Mouse (Mus musculus) midbrain, embryonic 14.5 days (tissue): ENCODE measurements around the gene Slc25a19. TPM values are rescaled to one million over a fixed set of nuclear protein-coding genes. Genes with fewer than 3 reads are reported as not detected.

Experiments
- ATAC-seq: fragments of 200-750 bp; cut with Nextera tagmentation; 2 replicates; pipeline ENCODE4 v1.8.0; 2017; ENCODE audit warnings: moderate number of reproducible peaks, moderate library complexity; ENCODE audit not compliant: low FRiP score, low TSS enrichment
- DNase-seq: peaks from one replicate; pipeline ENCODE4 v3.0.0-alpha.2; 2015
- H3K27ac ChIP-seq: fragments of 300-500 bp; sonication (generic); replicated peaks from 2 replicates; pipeline ENCODE4 v1.5.1; 2014; ENCODE audit warnings: mild to moderate bottlenecking, low read depth, low read length, moderate library complexity
- H3K27me3 ChIP-seq: fragments of 300-500 bp; sonication (generic); 2 replicates; pipeline ENCODE4 v1.6.1; 2014; ENCODE audit warnings: low read length, control low read depth, mixed read lengths; ENCODE audit not compliant: control insufficient read depth, insufficient read depth
- H3K36me3 ChIP-seq: fragments of 300-500 bp; sonication (generic); 2 replicates; pipeline ENCODE4 v1.6.1; 2014; ENCODE audit warnings: low read length, control low read depth; ENCODE audit not compliant: control insufficient read depth, insufficient read depth
- H3K4me1 ChIP-seq: fragments of 300-500 bp; sonication (generic); 2 replicates; pipeline ENCODE4 v1.6.1; 2014; ENCODE audit warnings: mild to moderate bottlenecking, antibody characterized with exemption, low read length, control low read depth; ENCODE audit not compliant: control insufficient read depth, insufficient read depth
- H3K4me2 ChIP-seq: fragments of 300-500 bp; sonication (generic); 2 replicates; pipeline ENCODE4 v1.6.1; 2014; ENCODE audit warnings: mild to moderate bottlenecking, low read length, moderate library complexity
- H3K4me3 ChIP-seq: fragments of 300-500 bp; sonication (generic); replicated peaks from 2 replicates; pipeline ENCODE4 v1.5.1; 2014; ENCODE audit warnings: low read depth, low read length
- H3K9ac ChIP-seq: fragments of 300-500 bp; sonication (generic); replicated peaks from 2 replicates; pipeline ENCODE4 v1.6.1; 2014; ENCODE audit warnings: mild to moderate bottlenecking, low read length, moderate library complexity
- H3K9me3 ChIP-seq: fragments of 300-500 bp; sonication (generic); 2 replicates; pipeline ENCODE4 v1.6.1; 2016; ENCODE audit warnings: low read length, control low read depth, mixed read lengths; ENCODE audit not compliant: control insufficient read depth
- WGBS: fragments of 180-500 bp; shearing (Covaris S2); extraction: QIAGEN DNeasy Blood & Tissue Kit; methylation state at CpG from one replicate; pipeline ENCODE4 v1.1.7; 2014; 5-methylcytosine and 5-hydroxymethylcytosine counted together
- polyA plus RNA-seq: library from polyadenylated mRNA; unstranded; fragments of >200 nt; fragmentation: Nextera tagmentation; extraction: Ambion mirVana; gene quantifications from 2 replicates; pipeline ENCODE4 v1.2.1, GENCODE M21; 2014

Gene Slc25a19
- polyA plus RNA-seq, 1 experiment from 2014 or later: 35.8 TPM

DNA sequence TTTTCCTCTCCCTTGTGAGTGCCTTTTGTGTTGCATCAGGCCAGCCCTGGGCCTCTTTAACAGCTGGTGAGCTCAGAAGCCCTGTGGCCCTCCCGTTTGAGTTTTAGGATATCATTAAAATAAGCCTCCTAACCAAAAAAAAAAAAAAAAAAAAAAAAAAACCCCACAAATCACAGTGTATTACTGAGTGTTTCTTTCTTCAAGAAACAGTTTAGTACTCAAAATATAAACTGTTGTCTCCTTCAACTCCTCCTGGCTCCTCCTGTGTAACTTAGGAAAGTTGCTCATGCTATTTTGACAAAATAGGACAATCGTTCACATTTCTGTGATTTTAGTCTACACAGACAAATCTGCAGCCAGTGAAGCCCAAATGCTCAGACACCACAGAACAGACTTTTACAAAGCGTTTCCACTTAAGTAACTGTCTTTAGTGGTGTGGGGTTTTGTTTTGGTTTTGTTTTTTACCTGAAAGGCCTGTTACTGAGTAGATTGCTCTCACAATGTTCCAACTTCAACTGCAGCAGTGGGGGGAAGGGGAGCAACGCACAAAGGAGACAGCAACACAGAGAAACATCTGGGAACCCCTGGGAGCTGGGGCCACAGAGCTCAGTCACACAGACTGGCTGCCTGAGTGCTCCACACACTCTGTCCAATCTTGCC is 35.7 kb upstream of the Slc25a19 start:
- H3K36me3 ChIP-seq: no peaks in the 10 kb centered on the region
- H3K27ac ChIP-seq: 0 out of 2 replicates have a peak overlapping the region, but pooled peaks have one; percentile 13
- H3K4me3 ChIP-seq: no peak overlapping the region
- no peaks in the 10 kb centered on the region for H3K4me1 ChIP-seq
- DNase-seq (no peak), ATAC-seq (no peak)
- H3K27me3 ChIP-seq: no peaks in the 10 kb centered on the region
- H3K9me3 ChIP-seq: no peaks in the 10 kb centered on the region
- 80% methylated on average over 4 of the region's 4 CpGs for WGBS
- H3K9ac ChIP-seq: no peak overlapping the region
- H3K4me2 ChIP-seq: no peak overlapping the region

DNA sequence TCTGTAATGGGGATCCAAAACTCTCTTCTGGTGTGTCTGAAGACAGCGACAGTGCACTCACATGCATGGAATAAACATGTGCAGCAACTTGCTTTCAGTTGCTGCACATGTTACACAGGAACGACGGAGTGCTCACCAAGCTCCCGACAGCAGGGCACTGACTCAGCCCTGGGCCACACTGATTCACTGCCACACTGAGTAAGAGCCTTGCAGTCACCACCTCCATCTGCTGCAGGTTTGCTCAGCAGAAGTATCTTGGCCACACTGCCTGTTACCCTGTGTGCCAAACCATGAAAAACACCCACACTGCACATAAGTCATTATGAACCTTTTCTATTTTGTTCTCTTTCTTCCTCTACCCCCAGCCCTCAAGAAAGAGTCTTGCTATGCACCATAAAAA is 32.3 kb upstream of the Slc25a19 start:
- no peak overlapping the region for H3K4me3 ChIP-seq
- H3K4me1 ChIP-seq: no peaks in the 10 kb centered on the region
- H3K27me3 ChIP-seq: no peaks in the 10 kb centered on the region
- H3K27ac ChIP-seq: no peak overlapping the region
- DNase-seq (no peak), ATAC-seq (no peak)
- peaks cover 3% of the 10 kb centered on the region; the same call in 1 of the 2 replicates for H3K36me3 ChIP-seq
- no peak overlapping the region for H3K9ac ChIP-seq
- no peaks in the 10 kb centered on the region for H3K9me3 ChIP-seq
- WGBS: 94% methylated on average over 4 of the region's 4 CpGs
- no peak overlapping the region for H3K4me2 ChIP-seq

DNA sequence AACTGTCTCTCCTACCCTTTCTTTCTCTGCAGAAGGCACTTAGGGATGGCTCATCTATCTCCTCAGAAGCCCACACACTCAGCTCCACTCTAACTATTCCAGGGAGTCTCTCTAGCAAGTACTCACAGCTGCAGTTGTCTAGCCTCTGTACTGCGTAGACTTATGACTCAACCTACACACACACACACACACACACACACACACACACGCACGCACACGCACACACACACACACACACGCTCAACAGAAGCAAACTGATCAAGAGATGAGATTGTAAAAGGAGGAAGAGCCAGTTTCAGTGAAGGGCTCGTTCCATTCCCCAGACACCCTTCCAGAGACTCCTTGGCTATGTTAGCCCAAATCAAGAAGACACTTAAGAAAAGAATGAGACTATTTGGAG is 30.4 kb upstream of the Slc25a19 start:
- Histone ChIP-seq H3K4me2 (no peak overlapping the region), H3K4me1 (no peaks in the 10 kb centered on the region), H3K27ac (no peak overlapping the region), H3K27me3 (no peaks in the 10 kb centered on the region), H3K36me3 (peaks cover 20% of the 10 kb centered on the region), H3K9me3 (no peaks in the 10 kb centered on the region), H3K4me3 (no peak overlapping the region), H3K9ac (no peak overlapping the region)
- no peak for ATAC-seq
- WGBS: 93% methylated on average over 6 of the region's 6 CpGs
- no peak for DNase-seq

DNA sequence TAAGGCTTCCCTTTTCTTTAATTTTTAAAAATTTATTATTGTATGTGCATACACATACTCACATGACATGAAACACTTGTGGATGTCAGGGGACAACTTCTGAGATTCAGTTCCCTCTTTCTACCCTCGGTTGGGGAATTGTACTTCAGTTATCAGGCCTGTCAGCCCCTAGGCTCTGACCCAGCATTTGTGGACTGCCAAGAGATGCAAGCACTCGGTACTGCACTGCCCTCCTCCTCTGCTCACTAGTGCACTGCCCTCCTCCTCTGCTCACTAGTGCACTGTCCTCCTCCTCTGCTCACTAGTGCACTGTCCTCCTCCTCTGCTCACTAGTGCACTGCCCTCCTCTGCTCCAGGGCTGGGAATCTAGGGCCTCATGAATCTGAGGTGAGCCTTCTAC is 26.0 kb upstream of the Slc25a19 start:
- no peaks in the 10 kb centered on the region for H3K27me3 ChIP-seq
- no peaks in the 10 kb centered on the region for H3K4me1 ChIP-seq
- no peak overlapping the region for H3K27ac ChIP-seq
- peaks cover 25% of the 10 kb centered on the region for H3K36me3 ChIP-seq
- no peak overlapping the region for H3K4me3 ChIP-seq
- DNase-seq (no peak), ATAC-seq (no peak)
- no peak overlapping the region for H3K4me2 ChIP-seq
- WGBS: 89% methylated on average over 2 of the region's 2 CpGs
- H3K9ac ChIP-seq: no peak overlapping the region
- H3K9me3 ChIP-seq: no peaks in the 10 kb centered on the region

DNA sequence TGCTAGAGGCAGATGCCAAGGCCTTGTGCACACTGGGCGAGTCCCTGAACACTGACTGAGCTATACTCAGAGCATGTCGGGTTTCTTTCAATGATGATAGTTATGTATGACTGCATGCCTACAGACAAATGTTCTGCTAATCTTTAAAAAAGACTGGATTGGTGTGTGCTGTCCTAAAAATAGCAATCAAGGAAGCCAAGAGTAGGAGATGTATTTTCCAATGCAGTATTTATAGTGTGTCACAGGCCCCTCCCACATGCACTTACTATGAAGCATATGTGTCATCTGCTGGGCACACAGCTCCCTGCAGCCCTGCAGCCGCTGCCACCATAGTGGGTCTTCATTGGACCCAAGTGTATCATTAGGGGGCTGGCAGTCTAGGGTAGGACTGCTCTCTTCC is 25.1 kb upstream of the Slc25a19 start:
- Histone ChIP-seq H3K4me1 (no peaks in the 10 kb centered on the region), H3K4me3 (no peak overlapping the region), H3K9ac (no peak overlapping the region), H3K36me3 (peaks cover 25% of the 10 kb centered on the region), H3K9me3 (no peaks in the 10 kb centered on the region), H3K27me3 (no peaks in the 10 kb centered on the region), H3K4me2 (no peak overlapping the region), H3K27ac (no peak overlapping the region)
- 95% methylated on average over 3 of the region's 3 CpGs for WGBS
- ATAC-seq (no peak), DNase-seq (no peak)

DNA sequence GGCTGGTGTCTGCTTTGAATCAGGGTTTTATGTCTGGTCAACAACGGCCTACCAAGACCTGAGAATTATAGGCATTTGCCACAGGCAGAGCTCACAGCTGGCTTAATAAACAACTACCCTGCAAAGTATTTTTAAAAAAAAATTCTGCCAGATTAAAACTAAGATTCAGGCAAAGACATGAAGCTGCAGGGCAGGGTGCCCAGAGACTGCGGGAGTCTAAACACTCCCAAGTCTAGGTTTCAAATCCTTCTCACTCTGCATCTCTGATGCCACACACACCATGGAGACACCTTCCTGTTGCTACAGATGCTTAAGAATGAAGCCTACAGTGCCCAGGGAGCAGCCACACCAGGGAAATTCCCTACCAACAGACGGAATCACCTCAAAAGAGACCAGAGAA is 23.6 kb upstream of the Slc25a19 start:
- Histone ChIP-seq H3K36me3 (peaks cover 38% of the 10 kb centered on the region), H3K4me3 (no peak overlapping the region), H3K9ac (no peak overlapping the region), H3K4me1 (no peaks in the 10 kb centered on the region), H3K4me2 (no peak overlapping the region), H3K27me3 (no peaks in the 10 kb centered on the region), H3K27ac (no peak overlapping the region), H3K9me3 (no peaks in the 10 kb centered on the region)
- no peak for ATAC-seq
- DNase-seq: no peak
- 93% methylated on average over 3 of the region's 3 CpGs for WGBS

DNA sequence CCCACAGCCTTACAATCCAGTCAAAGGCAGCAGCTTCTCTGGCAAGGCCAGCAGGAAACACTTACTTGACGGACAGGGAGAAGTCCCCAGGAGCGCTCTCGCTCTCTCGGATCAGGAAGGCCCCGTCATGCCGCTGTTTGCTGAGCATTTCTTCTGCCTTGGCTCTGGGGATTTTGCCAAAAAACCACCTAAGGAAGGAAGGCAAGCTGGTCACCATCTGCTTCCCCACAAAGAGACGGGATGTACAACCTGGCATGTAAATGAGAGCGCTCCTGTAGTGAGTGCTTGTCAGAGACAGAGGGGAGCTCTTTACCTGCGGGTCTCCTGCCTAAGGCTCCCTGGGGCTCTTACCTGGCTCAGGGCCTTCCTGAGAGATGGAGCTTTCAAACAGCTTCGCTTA is 21.6 kb upstream of the Slc25a19 start:
- Histone ChIP-seq H3K27me3 (no peaks in the 10 kb centered on the region), H3K27ac (peak overlapping the region; percentile 1; the same call in 1 of the 2 replicates), H3K4me1 (no peaks in the 10 kb centered on the region), H3K4me2 (no peak overlapping the region), H3K9me3 (no peaks in the 10 kb centered on the region), H3K4me3 (no peak overlapping the region), H3K9ac (no peak overlapping the region), H3K36me3 (peaks cover 41% of the 10 kb centered on the region)
- no peak for ATAC-seq
- WGBS: 46% methylated on average over 10 of the region's 10 CpGs
- peak; percentile 15 for DNase-seq

DNA sequence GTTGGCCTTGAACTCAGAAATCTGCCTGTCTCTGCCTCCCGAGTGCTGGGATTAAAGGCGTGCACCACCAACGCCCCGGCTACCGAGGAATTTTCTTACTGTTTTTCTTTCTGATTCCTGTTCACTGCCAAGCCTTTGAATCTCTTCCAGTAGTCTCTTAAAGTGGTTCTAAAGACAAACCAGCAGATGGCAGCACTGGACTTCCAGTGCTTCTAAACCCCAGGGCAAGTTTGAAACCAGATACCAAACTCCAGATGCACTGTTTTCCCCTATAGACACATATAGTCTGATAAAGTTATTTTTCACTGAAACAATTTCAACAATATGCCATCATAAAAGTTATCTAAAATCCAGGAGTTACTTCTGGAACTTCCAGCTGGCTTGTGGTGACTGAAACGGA is 19.4 kb upstream of the Slc25a19 start:
- Histone ChIP-seq H3K27me3 (no peaks in the 10 kb centered on the region), H3K4me1 (no peaks in the 10 kb centered on the region), H3K36me3 (peaks cover 40% of the 10 kb centered on the region), H3K4me3 (no peak overlapping the region), H3K4me2 (no peak overlapping the region), H3K9me3 (no peaks in the 10 kb centered on the region), H3K9ac (no peak overlapping the region), H3K27ac (no peak overlapping the region)
- DNase-seq (peak; percentile 89), ATAC-seq (no peak)
- 70% methylated on average over 6 of the region's 6 CpGs for WGBS

DNA sequence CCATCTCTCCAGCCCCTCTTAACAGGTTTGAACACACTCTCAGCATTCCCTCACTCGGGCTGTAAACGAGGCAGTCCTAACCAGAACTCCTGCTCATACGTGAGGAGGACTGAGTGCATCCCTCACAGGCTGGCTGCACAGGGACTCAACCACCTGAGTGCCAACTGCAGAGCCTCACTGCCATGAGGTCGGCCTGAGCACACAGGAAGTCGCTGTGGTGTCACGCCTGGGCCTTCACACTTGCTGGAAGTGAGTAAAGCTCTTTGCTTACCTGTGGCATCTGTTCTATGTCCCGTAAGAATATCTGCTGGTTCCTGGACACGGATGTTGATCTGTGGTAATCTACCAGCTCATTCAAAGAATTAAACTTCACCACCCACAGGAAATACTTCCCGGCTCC is 18.3 kb upstream of the Slc25a19 start:
- Histone ChIP-seq H3K4me3 (no peak overlapping the region), H3K4me1 (no peaks in the 10 kb centered on the region), H3K27ac (no peak overlapping the region), H3K4me2 (no peak overlapping the region), H3K27me3 (no peaks in the 10 kb centered on the region), H3K9me3 (no peaks in the 10 kb centered on the region), H3K9ac (no peak overlapping the region), H3K36me3 (peaks cover 38% of the 10 kb centered on the region)
- DNase-seq (no peak), ATAC-seq (no peak)
- 95% methylated on average over 9 of the region's 9 CpGs for whole genome bisulfite sequencing
